Mouse (Mus musculus) yolk sac, embryonic 10.5 days (tissue): Measurements from ENCODE around the gene Ssmem1.

ENCODE experiments used
- DNase-seq: peaks from one replicate; pipeline ENCODE4 v3.0.0-alpha.2; 2017; ENCODE audit warnings: low spot score

Gene Ssmem1

GRCm38 (mm10) chr6:30554092-30554491, 44.4 kb downstream of the Ssmem1 start:
- no peak for DNase-seq

GRCm38 (mm10) chr6:30554621-30555170, 45.0 kb downstream of the Ssmem1 start:
- no peak for DNase-seq

- DNase-seq, result no peak
Observed at GRCm38 (mm10) chr6:30556080-30556479, 46.4 kb downstream of the Ssmem1 start.

DNA sequence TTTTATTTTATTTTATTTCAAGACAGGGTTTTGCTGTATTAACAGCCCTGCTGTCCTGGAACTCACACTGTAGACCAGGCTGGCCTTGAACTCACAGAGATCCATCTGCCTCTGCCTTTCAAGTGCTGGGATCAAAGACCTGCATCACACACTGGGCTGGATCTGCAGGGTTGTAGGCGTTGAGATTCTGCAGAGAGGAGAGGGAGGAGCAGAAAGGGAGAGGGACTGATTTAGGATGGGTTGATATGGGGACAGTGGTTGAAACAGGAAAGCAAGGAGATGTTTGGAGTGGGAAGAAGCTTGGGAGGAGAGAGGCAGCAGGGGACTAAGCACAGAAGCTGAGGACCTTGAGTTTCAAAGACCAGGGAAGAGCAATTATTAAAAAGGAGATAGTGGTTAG, 50.1 kb downstream of the Ssmem1 start:
- DNase-seq, result no peak

- no peak for DNase-seq
Observed at GRCm38 (mm10) chr6:30562132-30562531, 52.5 kb downstream of the Ssmem1 start.

DNA sequence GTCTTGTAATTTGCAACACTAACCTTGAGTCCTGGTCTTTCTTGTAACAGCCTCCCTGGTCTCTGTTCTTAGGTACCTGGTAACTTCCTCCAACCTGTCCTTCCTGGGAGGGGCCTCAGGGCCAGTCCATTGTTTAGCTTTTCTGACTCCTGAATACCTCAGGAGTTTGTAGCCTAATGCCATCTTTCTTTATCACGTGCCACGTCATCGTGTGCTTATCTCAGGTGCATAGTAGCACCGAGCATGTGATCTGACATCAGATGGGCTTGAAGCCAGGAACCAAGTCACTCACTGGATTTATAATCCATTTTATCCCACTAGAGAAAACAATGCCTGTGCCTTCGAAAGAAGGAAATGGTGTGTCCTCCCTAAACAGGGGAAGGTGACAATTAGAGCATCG, 53.9 kb downstream of the Ssmem1 start:
- DNase-seq, result no peak

- DNase-seq, result no peak
Observed at GRCm38 (mm10) chr6:30564051-30564450, 54.4 kb downstream of the Ssmem1 start.

DNA sequence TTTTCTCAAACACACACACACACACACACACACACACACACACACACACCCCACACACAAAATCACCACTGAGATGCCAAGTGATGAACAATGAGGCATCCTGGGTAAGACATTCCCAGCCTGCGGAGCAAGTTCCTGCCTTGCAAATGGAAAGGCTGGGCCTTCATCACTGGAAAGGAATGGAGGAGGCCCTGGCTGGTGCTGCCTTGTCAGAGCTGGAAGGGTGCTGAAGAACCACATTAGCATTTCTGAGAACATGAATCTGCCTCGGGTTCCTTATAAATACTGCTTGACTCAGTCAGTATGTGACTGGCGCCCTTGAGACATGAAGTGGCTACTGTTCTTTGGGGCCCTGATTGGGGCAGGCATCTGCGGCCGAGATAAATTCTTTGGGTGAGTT, 58.4 kb downstream of the Ssmem1 start, which contains the start of gene Cpa4:
TSS of gene Cpa4 (plus strand) at position 301 of the 400 bp plus-strand sequence.
- DNase-seq, result no peak

DNA sequence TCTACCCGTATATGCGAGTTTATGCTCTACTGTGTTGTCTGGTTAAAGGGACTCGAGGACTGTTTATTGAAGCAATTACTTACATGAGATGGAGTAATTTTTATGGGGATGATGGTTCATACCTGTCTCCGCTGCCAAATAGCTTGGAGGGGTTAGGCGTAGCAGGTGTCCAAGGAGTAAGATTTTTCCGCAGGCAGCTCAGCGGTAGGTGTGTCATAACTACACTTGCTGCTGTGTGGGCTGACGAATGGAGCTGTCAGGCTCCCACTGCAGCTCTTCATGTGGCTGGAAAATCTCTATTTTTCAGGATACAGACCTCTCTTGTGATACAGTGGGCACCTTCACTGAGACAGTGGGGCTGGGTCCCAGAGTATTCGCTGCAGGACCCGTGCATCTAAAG, 59.7 kb downstream of the Ssmem1 start:
- DNase-seq, result no peak
